Mouse (Mus musculus) left cerebral cortex, adult 18-20 months (tissue): Measurements from ENCODE around the gene Foxr1. TPM values are rescaled to one million over a fixed set of nuclear protein-coding genes. Genes with fewer than 3 reads are reported as not detected.

Source experiments
- microRNA-seq, 2 experiments: library from miRNA; unstranded; fragments of <30 nt; microRNA quantifications; one replicate each; pipeline ENCODE4 v1.2.0; 2021
- total RNA-seq, 2 experiments: library from RNA; stranded (reverse); gene quantifications; 2 replicates each; pipeline ENCODE4 v1.2.3; 2021

Gene Foxr1
- total RNA-seq, 2 experiments from 2014 or later = not detected

Small RNA genes lying within 50 kb of the gene (microRNA-seq; reads per million reads assigned to microRNA genes)
- 0.63 to 1.7 reads per million in 2 experiments for gene Mir7085

Other genes with a start within 250 kb of the Foxr1 start
- 10 to 100 TPM; 51.1 to 56.3 TPM for gene Cbl, start 207.1 kb downstream of the Foxr1 start, total RNA-seq
- 1 to 10 TPM in 1 of 2 experiments, not detected in 1; 1.8 TPM for gene Ccdc153, start 200.5 kb downstream of the Foxr1 start, total RNA-seq
- under 1 TPM; 0.75 to 0.81 TPM for gene Pdzd3, start 189.7 kb downstream of the Foxr1 start, total RNA-seq
- 10 to 100 TPM in 1 of 2 experiments, 1 to 10 TPM in 1; 9.0 to 10.4 TPM for gene Nlrx1, start 172.5 kb downstream of the Foxr1 start, total RNA-seq
- 10 to 100 TPM; 56.0 to 63.2 TPM for gene Abcg4, start 152.5 kb downstream of the Foxr1 start, total RNA-seq
- 10 to 100 TPM; 29.1 to 36.1 TPM for gene Hinfp, start 135.5 kb downstream of the Foxr1 start, total RNA-seq
- 100 to 1,000 TPM; 188 to 207 TPM for gene C2cd2l, start 120.9 kb downstream of the Foxr1 start, total RNA-seq
- 10 to 100 TPM; 13.4 to 16.3 TPM for gene Dpagt1, start 115.1 kb downstream of the Foxr1 start, total RNA-seq
- 10 to 100 TPM; 51.3 to 54.1 TPM for gene H2afx, start 106.4 kb downstream of the Foxr1 start, total RNA-seq
- gene Hmbs, start 96.9 kb downstream of the Foxr1 start, total RNA-seq = 10 to 100 TPM; 18.1 to 19.7 TPM
- 10 to 100 TPM; 55.6 to 56.8 TPM for gene Vps11, start 79.5 kb downstream of the Foxr1 start, total RNA-seq
- 100 to 1,000 TPM; 137 to 138 TPM for gene Hyou1, start 61.6 kb downstream of the Foxr1 start, total RNA-seq
- gene Slc37a4, start 44.3 kb downstream of the Foxr1 start, total RNA-seq = 10 to 100 TPM; 24.5 to 31.8 TPM
- 100 to 1,000 TPM; 755 to 756 TPM for gene Rps25, start 34.0 kb downstream of the Foxr1 start, total RNA-seq
- gene Trappc4, start 33.5 kb downstream of the Foxr1 start, total RNA-seq = 10 to 100 TPM; 70.6 to 71.0 TPM
- 10 to 100 TPM; 18.9 to 19.0 TPM for gene Ccdc84, start 22.6 kb downstream of the Foxr1 start, total RNA-seq
- not detected for gene Upk2, start 13.8 kb upstream of the Foxr1 start, total RNA-seq
- gene Bcl9l, start 41.7 kb upstream of the Foxr1 start, total RNA-seq = 10 to 100 TPM; 59.1 to 62.5 TPM
- gene Cxcr5, start 120.7 kb upstream of the Foxr1 start, total RNA-seq = not detected
- gene Ddx6, start 163.8 kb upstream of the Foxr1 start, total RNA-seq = 100 to 1,000 TPM; 145 to 155 TPM
- not detected for gene Treh, start 232.1 kb upstream of the Foxr1 start, total RNA-seq